Mouse (Mus musculus) mouse trophoblast stem cell (cell line): ENCODE results near the gene Snx10.

Experiments used
- in situ Hi-C, 2 experiments: fragments of 300-500 bp; cut with MseI, MboI; formaldehyde crosslinking; loops; 2 replicates in 1 of 2; 3 replicates in 1 of 2; pipeline ENCODE4 v1.15.1; 2025

Snx10 gene

GRCm38 (mm10) chr6:51633663-51634362, 110.1 kb downstream of the Snx10 start:
- in situ Hi-C loops, result no loop called here

GRCm38 (mm10) chr6:51636019-51636568, 112.4 kb downstream of the Snx10 start:
- in situ Hi-C loops, result no loop called here
